Mouse (Mus musculus) mouse embryonic stem cell (cell line): ENCODE measurements around the gene Srgap2.

ENCODE experiments used
- in situ Hi-C, 2 experiments: fragments of 300-500 bp; cut with MboI; formaldehyde crosslinking; loops; 1 replicate in 1 of 2; 3 replicates in 1 of 2; pipeline ENCODE4 v1.14.3; 2019 to 2020; ENCODE audit warnings: low sequenced_read_pairs in 2 of 2, low pct_unique_long_range_greater_than_20kb in 1 of 2, mixed read lengths in 1 of 2; ENCODE audit not compliant: unreplicated experiment in 1 of 2

The Srgap2 gene

GRCm38 (mm10) chr1:131528561-131529166, 1.5 kb upstream of the Srgap2 start:
- in situ Hi-C loops: no loop called here

DNA sequence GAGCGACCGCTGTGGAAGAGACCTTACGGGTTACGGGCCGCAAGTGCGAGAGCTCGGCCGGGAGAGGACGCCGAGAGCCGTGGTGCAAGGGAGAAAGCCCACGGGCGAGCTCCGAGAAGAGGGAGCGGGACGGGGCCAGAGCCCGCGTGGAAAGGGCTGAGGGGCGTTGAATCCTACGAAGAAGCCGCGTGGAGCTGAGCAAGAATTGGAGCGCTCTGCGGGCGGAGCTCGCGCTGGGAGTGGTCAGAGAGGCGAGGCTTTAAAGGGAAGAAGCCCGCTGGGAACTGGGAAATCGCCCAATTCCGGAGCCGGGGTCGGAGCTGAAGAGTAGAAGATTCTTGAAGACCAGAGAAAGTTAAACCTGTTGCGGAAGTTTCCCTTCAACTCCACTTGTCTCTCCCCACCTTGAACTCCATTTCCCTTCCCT, 942 bp upstream of the Srgap2 start:
- in situ Hi-C loops: no loop called here

- in situ Hi-C loops: no loop called here
Observed at GRCm38 (mm10) chr1:131526371-131527270, 531 bp downstream of the Srgap2 start.

- in situ Hi-C loops: no loop called here
Observed at GRCm38 (mm10) chr1:131525586-131526271, 1.4 kb downstream of the Srgap2 start.

- in situ Hi-C loops: no loop called here
Observed at GRCm38 (mm10) chr1:131525101-131525585, 2.0 kb downstream of the Srgap2 start.

- in situ Hi-C loops: no loop called here
Observed at GRCm38 (mm10) chr1:131523794-131524193, 3.4 kb downstream of the Srgap2 start.

- in situ Hi-C loops: no loop called here
Observed at GRCm38 (mm10) chr1:131516588-131516987, 10.6 kb downstream of the Srgap2 start.

GRCm38 (mm10) chr1:131514197-131514596, 13.0 kb downstream of the Srgap2 start:
- in situ Hi-C loops: no loop called here

DNA sequence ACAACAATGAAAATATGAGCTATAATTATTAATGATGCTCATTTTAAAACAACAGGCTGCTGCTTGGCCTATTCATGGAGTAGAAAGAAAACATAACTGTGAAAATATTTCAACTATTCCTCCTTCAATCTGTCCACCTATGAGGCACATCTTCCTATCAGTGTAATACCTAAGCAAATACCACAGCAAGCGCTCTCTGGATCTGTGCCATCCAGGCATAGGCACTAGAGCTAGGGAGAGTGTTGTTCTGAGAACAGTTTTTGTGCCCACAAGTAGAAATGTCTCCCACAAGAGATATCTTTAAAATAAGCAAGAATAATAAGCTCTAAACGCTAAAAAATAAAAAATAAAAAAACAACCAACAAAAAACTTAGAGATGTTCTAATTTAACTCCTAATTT, 14.0 kb downstream of the Srgap2 start:
- in situ Hi-C loops: no loop called here

GRCm38 (mm10) chr1:131511661-131512500, 15.3 kb downstream of the Srgap2 start:
- in situ Hi-C loops: no loop called here

- in situ Hi-C loops: no loop called here
Observed at GRCm38 (mm10) chr1:131511131-131511530, 16.0 kb downstream of the Srgap2 start.

GRCm38 (mm10) chr1:131501681-131502080, 25.5 kb downstream of the Srgap2 start:
- in situ Hi-C loops: no loop called here

DNA sequence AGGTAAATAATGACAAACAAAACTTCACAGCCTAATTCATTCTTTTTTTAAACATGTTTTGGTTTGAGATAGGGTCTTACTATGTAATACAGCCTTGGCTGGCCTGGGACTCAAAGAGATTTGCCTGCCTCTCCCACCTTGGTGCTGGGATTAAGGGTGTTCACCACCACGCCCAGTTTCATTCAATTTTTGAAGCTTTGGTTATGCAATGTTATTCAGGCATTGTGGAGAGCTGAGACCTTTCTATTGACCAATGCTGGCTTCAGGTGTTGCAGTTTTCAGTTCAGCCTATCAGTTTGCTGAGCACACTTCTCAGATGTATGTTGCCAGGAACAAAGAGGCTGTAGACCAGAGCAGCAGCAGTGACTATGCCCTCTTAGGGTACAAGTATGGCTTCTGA, 28.9 kb downstream of the Srgap2 start:
- in situ Hi-C loops: no loop called here

GRCm38 (mm10) chr1:131493966-131494898, 32.9 kb downstream of the Srgap2 start:
- in situ Hi-C loops: no loop called here

GRCm38 (mm10) chr1:131492360-131492759, 34.8 kb downstream of the Srgap2 start:
- in situ Hi-C loops: no loop called here

DNA sequence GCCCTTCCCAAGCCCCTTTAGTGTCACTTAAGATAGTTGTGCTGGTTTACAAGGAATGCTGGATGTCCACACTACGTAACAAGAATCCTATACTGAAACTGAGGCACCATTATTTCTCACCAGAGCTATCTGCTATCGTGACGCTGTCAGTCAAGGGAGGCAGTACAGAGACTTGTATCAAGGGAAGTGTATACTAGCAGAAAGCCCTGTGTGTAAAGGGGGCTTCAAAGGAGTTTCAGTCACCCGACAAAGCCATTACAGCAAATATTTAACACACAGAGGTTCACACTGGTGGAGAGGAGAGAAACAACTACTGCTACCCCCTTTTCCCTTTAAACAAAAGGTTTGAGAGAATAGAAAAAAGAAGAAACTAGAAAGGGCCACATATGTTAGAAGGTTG, 35.6 kb downstream of the Srgap2 start:
- in situ Hi-C loops: no loop called here

DNA sequence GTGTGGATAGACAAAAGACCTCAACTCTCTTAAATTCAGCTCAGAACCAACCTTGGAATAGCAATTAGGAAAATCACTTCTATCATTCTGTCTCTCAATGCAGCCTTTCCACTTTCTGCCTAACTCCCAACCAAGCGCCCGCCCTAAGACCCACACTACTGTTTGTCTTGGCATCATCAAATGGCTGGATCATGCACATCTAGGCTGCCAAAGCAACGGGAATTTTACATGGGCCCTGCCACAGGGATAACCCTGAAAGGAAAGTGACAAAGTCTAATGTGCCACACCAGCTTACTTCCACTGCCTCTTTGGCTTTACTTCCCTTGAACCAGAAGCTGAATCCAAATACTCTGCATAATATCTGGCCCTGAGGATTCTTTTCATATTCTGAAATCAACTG, 37.8 kb downstream of the Srgap2 start:
- in situ Hi-C loops: no loop called here
